Mouse (Mus musculus) heart, postnatal 0 days (tissue): Measurements from ENCODE around the gene Nfu1.

ENCODE experiments used
- CTCF ChIP-seq: IDR thresholded peaks from 2 replicates; pipeline ENCODE4 v1.5.1; 2016; ENCODE audit warnings: antibody characterized with exemption, control low read depth, low read depth
- EP300 ChIP-seq: IDR thresholded peaks from 2 replicates; pipeline ENCODE4 v1.6.1; 2016; ENCODE audit warnings: antibody characterized with exemption, low read depth

GRCm38 (mm10) chr6:87021791-87022190 is 12.8 kb downstream of the Nfu1 start:
- TF ChIP-seq CTCF (no peak), EP300 (no peak)
